Mouse (Mus musculus): Measurements from ENCODE around the gene Prpf38a. TPM values are rescaled to one million over a fixed set of nuclear protein-coding genes. Genes with fewer than 3 reads are reported as not detected.

The Prpf38a gene
- 10 to 100 TPM; 12.3 to 16.5 (median 13.5) TPM for total RNA-seq (2022)

GRCm38 (mm10) chr4:108578840-108579742, at the start of gene Prpf38a, which contains the start of gene Orc1:
Gene Prpf38a, minus strand, starts transcription at chr4:108579336.
Gene Orc1, plus strand, starts transcription at chr4:108579423.
- DNase-seq (ENCODE audit: low spot score) = peak; percentile 98

- DNase-seq (ENCODE audit: low spot score) = no peak
Observed at GRCm38 (mm10) chr4:108627066-108627465, 47.9 kb upstream of the Prpf38a start.

- DNase-seq (ENCODE audit: low spot score) = no peak
Observed at GRCm38 (mm10) chr4:108621504-108621903, 42.4 kb upstream of the Prpf38a start.

GRCm38 (mm10) chr4:108620536-108620935, 41.4 kb upstream of the Prpf38a start:
- no peak for DNase-seq (ENCODE audit: low spot score)

GRCm38 (mm10) chr4:108619587-108620341, 40.6 kb upstream of the Prpf38a start, which contains the start of gene Cc2d1b:
Gene Cc2d1b, plus strand, starts transcription at chr4:108619940.
- peak; percentile 84 for DNase-seq (ENCODE audit: low spot score)

- DNase-seq (ENCODE audit: low spot score) = peak; percentile 11
Observed at GRCm38 (mm10) chr4:108619165-108619564, 40.0 kb upstream of the Prpf38a start.

- no peak for DNase-seq (ENCODE audit: low spot score)
Observed at GRCm38 (mm10) chr4:108618586-108618985, 39.5 kb upstream of the Prpf38a start.

GRCm38 (mm10) chr4:108610935-108611334, 31.8 kb upstream of the Prpf38a start:
- no peak for DNase-seq (ENCODE audit: low spot score)

- no peak for DNase-seq (ENCODE audit: low spot score)
Observed at GRCm38 (mm10) chr4:108608651-108609050, 29.5 kb upstream of the Prpf38a start.

- no peak for DNase-seq (ENCODE audit: low spot score)
Observed at GRCm38 (mm10) chr4:108601870-108602269, 22.7 kb upstream of the Prpf38a start.

GRCm38 (mm10) chr4:108598306-108598705, 19.2 kb upstream of the Prpf38a start:
- no peak for DNase-seq (ENCODE audit: low spot score)

- no peak for DNase-seq (ENCODE audit: low spot score)
Observed at GRCm38 (mm10) chr4:108595785-108596184, 16.6 kb upstream of the Prpf38a start.

- DNase-seq (ENCODE audit: low spot score) = no peak
Observed at GRCm38 (mm10) chr4:108593376-108593775, 14.2 kb upstream of the Prpf38a start.

- DNase-seq (ENCODE audit: low spot score) = no peak
Observed at GRCm38 (mm10) chr4:108579743-108580411, 741 bp upstream of the Prpf38a start.

GRCm38 (mm10) chr4:108572644-108573043, 6.5 kb downstream of the Prpf38a start:
- no peak for DNase-seq (ENCODE audit: low spot score)

- DNase-seq (ENCODE audit: low spot score) = no peak
Observed at GRCm38 (mm10) chr4:108565026-108565425, 14.1 kb downstream of the Prpf38a start.

GRCm38 (mm10) chr4:108539701-108540100, 39.4 kb downstream of the Prpf38a start:
- no peak for DNase-seq (ENCODE audit: low spot score)

Other genes starting within 250 kb of the Prpf38a start
- not detected for gene Shisal2a, start 196.0 kb downstream of the Prpf38a start, total RNA-seq (2022)
- gene Gpx7, start 172.4 kb downstream of the Prpf38a start, total RNA-seq (2022) = 1 to 10 TPM; 4.4 to 9.5 (median 6.3) TPM
- gene Tut4, start 119.9 kb downstream of the Prpf38a start, total RNA-seq (2022) = 10 to 100 TPM; 14.6 to 25.2 (median 18.6) TPM
- gene Orc1, start 87 bp upstream of the Prpf38a start, total RNA-seq (2022) = under 1 TPM in 1 of 4 experiments, not detected in 3; 0.40 TPM
- gene Cc2d1b, start 40.6 kb upstream of the Prpf38a start, total RNA-seq (2022) = 10 to 100 TPM; 15.4 to 15.8 (median 15.8) TPM
- gene 3110021N24Rik, start 140.3 kb upstream of the Prpf38a start, total RNA-seq (2022) = under 1 TPM; 0.20 to 0.56 (median 0.42) TPM
- gene Zfyve9, start 201.5 kb upstream of the Prpf38a start, total RNA-seq (2022) = 10 to 100 TPM; 26.8 to 30.7 (median 29.0) TPM